Mouse (Mus musculus) liver, postnatal 0 days (tissue): ENCODE data around the gene Scpep1. TPM values are rescaled to one million over a fixed set of nuclear protein-coding genes. Genes with fewer than 3 reads are reported as not detected.

Experiments
- ATAC-seq: fragments of 200-750 bp; cut with Nextera tagmentation; 2 replicates; pipeline ENCODE4 v1.8.0; 2017; ENCODE audit warnings: mild to moderate bottlenecking, moderate library complexity
- DNase-seq: peaks from one replicate; pipeline ENCODE4 v3.0.0-alpha.2; 2016
- H3K27ac ChIP-seq: fragments of 300-500 bp; sonication (generic); 2 replicates; pipeline ENCODE4 v1.5.1; 2014; ENCODE audit warnings: antibody characterized with exemption, moderate library complexity, mild to moderate bottlenecking, low read depth
- H3K27me3 ChIP-seq: fragments of 300-500 bp; sonication (generic); 2 replicates; pipeline ENCODE4 v1.6.1; 2014; ENCODE audit warnings: low read length, control low read depth, mixed read lengths; ENCODE audit not compliant: insufficient read depth
- H3K36me3 ChIP-seq: fragments of 300-500 bp; sonication (generic); replicated peaks from 2 replicates; pipeline ENCODE4 v1.6.1; 2014; ENCODE audit warnings: mild to moderate bottlenecking, control low read depth, low read length, moderate library complexity, mixed read lengths; ENCODE audit not compliant: insufficient read depth
- H3K4me1 ChIP-seq: fragments of 300-500 bp; sonication (generic); 2 replicates; pipeline ENCODE4 v1.6.1; 2014; ENCODE audit warnings: antibody characterized with exemption, mild to moderate bottlenecking, control low read depth; ENCODE audit not compliant: insufficient read depth
- H3K4me2 ChIP-seq: fragments of 300-500 bp; sonication (generic); 2 replicates; pipeline ENCODE4 v1.6.1; 2014; ENCODE audit warnings: low read depth, mild to moderate bottlenecking, low read length, moderate library complexity, mixed read lengths
- H3K4me3 ChIP-seq: fragments of 300-500 bp; sonication (generic); 2 replicates; pipeline ENCODE4 v1.5.1; 2014; ENCODE audit warnings: low read depth, low read length
- H3K9ac ChIP-seq: fragments of 300-500 bp; sonication (generic); replicated peaks from 2 replicates; pipeline ENCODE4 v1.6.1; 2014; ENCODE audit warnings: mild to moderate bottlenecking, moderate library complexity
- H3K9me3 ChIP-seq: fragments of 300-500 bp; sonication (generic); 2 replicates; pipeline ENCODE4 v1.6.1; 2016; ENCODE audit warnings: mild to moderate bottlenecking, control low read depth, low read length, mixed read lengths
- CTCF ChIP-seq: sonication (generic); IDR thresholded peaks from 2 replicates; pipeline ENCODE4 v1.5.1; 2016; ENCODE audit warnings: antibody characterized with exemption, low read depth
- EP300 ChIP-seq: IDR thresholded peaks from 2 replicates; pipeline ENCODE4 v1.6.1; 2016; ENCODE audit warnings: antibody characterized with exemption, low read depth, mild to moderate bottlenecking
- WGBS: fragments of 180-500 bp; shearing (Covaris S2); extraction: QIAGEN DNeasy Blood & Tissue Kit; methylation state at CpG from one replicate; pipeline ENCODE4 v1.1.7; 2014; ENCODE audit not compliant: insufficient replicate concordance; 5-methylcytosine and 5-hydroxymethylcytosine counted together
- polyA plus RNA-seq: library from polyadenylated mRNA; unstranded; fragments of >200 nt; fragmentation: Nextera tagmentation; extraction: Ambion mirVana; gene quantifications from 2 replicates; pipeline ENCODE4 v1.2.1, GENCODE M21; 2015

Scpep1 gene
- polyA plus RNA-seq = 35.3 and 38.9 TPM in 2 replicates

DNA sequence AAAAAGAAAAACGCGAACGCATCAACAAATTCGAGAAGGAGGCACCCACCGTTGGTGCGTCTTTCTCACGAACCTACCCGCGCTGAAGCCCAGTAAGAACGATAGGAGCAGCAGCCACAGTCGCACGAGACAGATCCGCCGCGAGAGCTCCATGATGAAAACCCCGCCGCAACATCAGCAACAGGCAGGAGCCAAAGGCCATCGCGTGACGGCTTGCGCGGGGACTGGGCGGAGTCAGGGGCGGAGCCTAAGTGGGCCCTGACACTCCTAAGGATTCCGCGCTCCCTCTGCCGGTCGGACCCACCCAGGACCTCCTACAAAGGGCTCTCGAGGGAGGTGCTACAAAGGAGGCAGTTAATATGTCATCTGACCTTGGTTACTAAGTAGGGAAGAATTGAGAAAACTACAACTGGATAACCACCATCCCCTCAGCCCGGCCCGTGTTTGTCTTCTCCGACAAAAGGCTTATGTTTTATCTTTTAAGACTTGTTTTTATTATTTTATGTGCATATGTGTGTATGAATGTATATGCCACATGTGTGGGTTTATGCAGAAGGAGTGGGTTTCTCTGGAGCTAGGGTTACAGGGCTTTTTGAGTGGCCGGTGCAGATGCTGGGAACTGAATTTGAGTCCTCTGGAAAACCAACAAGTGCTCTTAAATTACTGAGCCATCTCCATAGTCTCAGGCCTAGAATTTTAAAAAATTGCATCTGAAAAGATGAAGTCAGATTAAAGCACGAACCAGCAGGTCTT is at the start of gene Scpep1:
Gene Scpep1, minus strand, starts transcription at position 249 of the 753 bp plus-strand sequence.
- Histone ChIP-seq H3K4me3 (peak within 1 kb of the TSS; percentile 62), H3K9ac (peak within 1 kb of the TSS; percentile 36), H3K36me3 (peaks cover 5% of the 10 kb centered on the region), H3K4me2 (peak within 1 kb of the TSS; percentile 79), H3K9me3 (no peaks in the 10 kb centered on the region), H3K4me1 (peaks cover 11% of the 10 kb centered on the region), H3K27ac (peak within 1 kb of the TSS; percentile 59), H3K27me3 (no peaks in the 10 kb centered on the region)
- DNase-seq (peak; percentile 98), ATAC-seq (peak; percentile 98)
- WGBS = 4% methylated on average over 34 of the region's 34 CpGs
- TF ChIP-seq EP300 = peak; percentile 42; the same call in 1 of the 2 replicates
- TF ChIP-seq CTCF = peak; percentile 92

DNA sequence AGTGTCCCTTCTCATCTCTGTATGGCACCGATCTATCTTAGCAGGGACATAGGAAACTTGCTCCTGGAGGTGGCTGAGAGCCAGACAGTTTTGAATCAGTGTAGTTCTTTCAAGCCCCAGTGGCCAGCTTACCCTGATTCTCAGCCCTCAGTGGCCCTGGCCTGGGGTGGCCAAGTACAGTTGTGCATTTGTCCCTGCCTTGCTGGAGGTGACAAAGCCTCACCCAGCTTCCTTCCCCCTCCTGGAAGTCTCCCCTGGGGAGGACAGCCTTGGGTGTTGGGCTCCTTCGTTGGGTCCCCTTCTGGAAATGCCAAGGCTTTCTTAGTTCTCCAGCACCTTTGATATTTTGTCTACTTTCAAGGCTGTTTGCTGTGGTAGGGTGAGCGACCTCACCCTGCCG is 48.5 kb upstream of the Scpep1 start:
- peak overlapping the region; percentile 98 for H3K4me3 ChIP-seq
- no peaks in the 10 kb centered on the region for H3K9me3 ChIP-seq
- H3K27ac ChIP-seq = peak overlapping the region; percentile 87
- 52% methylated on average over 4 of the region's 4 CpGs for WGBS
- peaks cover 44% of the 10 kb centered on the region for H3K4me1 ChIP-seq
- ATAC-seq (no peak), DNase-seq (no peak)
- peak overlapping the region; percentile 58 for H3K9ac ChIP-seq
- TF ChIP-seq CTCF (no peak), EP300 (no peak)
- peaks cover 56% of the 10 kb centered on the region for H3K36me3 ChIP-seq
- H3K27me3 ChIP-seq = no peaks in the 10 kb centered on the region
- peak overlapping the region; percentile 79 for H3K4me2 ChIP-seq

- peak; percentile 58 for ATAC-seq
These were observed 47.8 kb upstream of the Scpep1 start for GRCm38 (mm10) chr11:89003078-89003477.

DNA sequence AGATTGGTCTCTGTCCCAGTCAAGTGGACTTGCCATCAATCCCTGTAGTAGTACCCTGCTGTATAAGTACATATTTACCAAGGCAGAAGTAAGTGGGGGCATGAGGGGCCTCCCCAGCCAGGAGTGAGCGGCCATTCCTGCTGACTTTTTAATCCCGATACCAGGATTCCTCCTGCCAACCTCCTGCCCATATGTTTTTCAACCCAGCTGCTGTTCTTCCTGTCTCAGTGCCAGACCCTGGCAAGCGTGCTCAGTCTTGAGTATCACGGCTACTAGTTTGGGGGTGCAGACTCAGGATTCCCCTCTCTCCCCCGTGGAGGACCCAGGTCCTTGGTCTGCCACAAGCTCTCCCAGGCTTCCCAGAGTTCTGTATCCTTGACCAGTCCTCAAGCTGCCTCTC is 47.4 kb upstream of the Scpep1 start:
- WGBS = 56% methylated on average over 5 of the region's 5 CpGs

More at GRCm38 (mm10) chr11:89003078-89003477, 47.8 kb upstream of the Scpep1 start:
- no peaks in the 10 kb centered on the region for H3K9me3 ChIP-seq
- H3K4me2 ChIP-seq = peak overlapping the region; percentile 79
- peak; percentile 59 for DNase-seq
- WGBS = 48% methylated on average over 6 of the region's 6 CpGs
- peak overlapping the region; percentile 58 for H3K9ac ChIP-seq
- H3K27me3 ChIP-seq = no peaks in the 10 kb centered on the region
- peaks cover 43% of the 10 kb centered on the region for H3K4me1 ChIP-seq
- peak overlapping the region; percentile 87 for H3K27ac ChIP-seq
- no peak for TF ChIP-seq CTCF
- TF ChIP-seq EP300 = peak; percentile 40; the same call in 1 of the 2 replicates
- peak overlapping the region; percentile 98 for H3K4me3 ChIP-seq
- H3K36me3 ChIP-seq = peaks cover 49% of the 10 kb centered on the region

GRCm38 (mm10) chr11:89002068-89002467 is 46.8 kb upstream of the Scpep1 start:
- DNase-seq = no peak
- Histone ChIP-seq H3K4me2 (peak overlapping the region; percentile 79), H3K9ac (peak overlapping the region; percentile 58), H3K27me3 (no peaks in the 10 kb centered on the region), H3K36me3 (peaks cover 40% of the 10 kb centered on the region), H3K27ac (peak overlapping the region; percentile 87), H3K9me3 (no peaks in the 10 kb centered on the region), H3K4me1 (peaks cover 44% of the 10 kb centered on the region), H3K4me3 (peak overlapping the region; percentile 98)
- WGBS = 61% methylated on average over 5 of the region's 5 CpGs
- no peak for TF ChIP-seq CTCF
- TF ChIP-seq EP300 = no peak
- ATAC-seq = no peak

More for the DNA sequence above, 47.4 kb upstream of the Scpep1 start:
- Histone ChIP-seq H3K4me2 (peak overlapping the region; percentile 79), H3K4me1 (peaks cover 44% of the 10 kb centered on the region), H3K9ac (peak overlapping the region; percentile 58), H3K9me3 (no peaks in the 10 kb centered on the region), H3K27ac (peak overlapping the region; percentile 87), H3K4me3 (peak overlapping the region; percentile 98), H3K36me3 (peaks cover 45% of the 10 kb centered on the region), H3K27me3 (no peaks in the 10 kb centered on the region)
- ATAC-seq = no peak
- no peak for TF ChIP-seq EP300
- no peak for DNase-seq

DNA sequence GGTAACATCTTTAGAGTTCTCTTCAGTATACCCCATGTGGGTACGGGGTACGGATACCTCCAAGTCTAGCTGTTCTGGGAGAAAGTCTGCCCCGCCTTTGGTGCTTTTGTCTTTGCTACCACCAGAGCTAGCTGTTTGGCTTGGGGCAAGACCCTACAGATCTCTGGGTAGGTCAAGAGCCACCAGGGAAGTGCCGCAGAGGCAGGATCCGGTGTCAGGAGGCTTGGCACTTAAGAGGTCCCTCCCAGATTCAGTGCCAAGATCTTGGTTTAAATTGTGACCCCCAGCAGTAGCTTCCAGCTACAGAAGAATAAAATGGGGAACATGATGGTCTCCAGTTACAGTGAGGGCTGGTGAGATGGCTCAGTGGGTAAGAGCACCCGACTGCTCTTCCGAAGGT is 46.3 kb upstream of the Scpep1 start:
- TF ChIP-seq EP300 (no peak), CTCF (no peak)
- H3K4me3 ChIP-seq = peak overlapping the region; percentile 98
- H3K27ac ChIP-seq = peak overlapping the region; percentile 97
- no peaks in the 10 kb centered on the region for H3K27me3 ChIP-seq
- 79% methylated on average over 7 of the region's 7 CpGs for WGBS
- DNase-seq (no peak), ATAC-seq (no peak)
- peaks cover 47% of the 10 kb centered on the region for H3K4me1 ChIP-seq
- peak overlapping the region; percentile 79 for H3K4me2 ChIP-seq
- H3K9ac ChIP-seq = peak overlapping the region; percentile 98
- peaks cover 37% of the 10 kb centered on the region for H3K36me3 ChIP-seq
- H3K9me3 ChIP-seq = no peaks in the 10 kb centered on the region
